Mouse (Mus musculus): ENCODE data around the gene Otud7b.

GRCm38 (mm10) chr3:96084146-96084755 is 20.1 kb upstream of the Otud7b start:
- TF ChIP-seq POLR2A (IDR thresholded peaks at IDR 0.05; ENCODE audit: low read depth, low read length): no peak
- TF ChIP-seq CTCF (conservative IDR thresholded peaks at IDR 0.05; ENCODE audit: insufficient read depth, insufficient read length, low read depth, low read length): no peak

All from kidney, adult 2 months (tissue).